Mouse (Mus musculus): ENCODE measurements around the gene Cntfr.

GRCm38 (mm10) chr4:41635906-41636305, 61.0 kb downstream of the Cntfr start:
- TF ChIP-seq CTCF (IDR thresholded peaks at IDR 0.05; ENCODE audit: low read depth, low read length) = no peak
- no peak for TF ChIP-seq GATA2 (IDR thresholded peaks at IDR 0.05; ENCODE audit: borderline replicate concordance, low read depth, low read length)
